Mouse (Mus musculus): ENCODE data around the gene Uncx. TPM values are rescaled to one million over a fixed set of nuclear protein-coding genes. Genes with fewer than 3 reads are reported as not detected.

Gene Uncx
- polyA plus RNA-seq, 1 experiment from 2014 or later: not detected

GRCm38 (mm10) chr5:139505073-139505606 lies 38.2 kb upstream of the Uncx start:
- no peak overlapping the region for H3K4me3 ChIP-seq (ENCODE audit: low read depth, low read length)
- TF ChIP-seq CTCF (IDR thresholded peaks at IDR 0.05; ENCODE audit: low read depth): peak; percentile 85
- TF ChIP-seq EP300 (IDR thresholded peaks at IDR 0.05; ENCODE audit: low read depth): no peak

GRCm38 (mm10) chr5:139506207-139506606 lies 37.1 kb upstream of the Uncx start:
- Histone ChIP-seq H3K27ac (ENCODE audit: low read depth) (no peak overlapping the region), H3K4me3 (ENCODE audit: low read depth, low read length) (no peak overlapping the region), H3K27me3 (ENCODE audit: insufficient read depth, low read length) (peaks cover 11% of the 10 kb centered on the region; the same call in 1 of the 2 replicates), H3K36me3 (replicated peaks; ENCODE audit: insufficient read depth, low read length) (no peaks in the 10 kb centered on the region), H3K9ac (replicated peaks) (no peak overlapping the region), H3K4me1 (ENCODE audit: insufficient read depth) (no peaks in the 10 kb centered on the region), H3K9me3 (ENCODE audit: low read length) (no peaks in the 10 kb centered on the region), H3K4me2 (ENCODE audit: low read depth, low read length) (no peak overlapping the region)
- no peak for ATAC-seq
- 8% methylated on average over 5 of the region's 5 CpGs for WGBS (ENCODE audit: insufficient replicate concordance)
- TF ChIP-seq EP300 (IDR thresholded peaks at IDR 0.05; ENCODE audit: low read depth) (no peak), CTCF (IDR thresholded peaks at IDR 0.05; ENCODE audit: low read depth) (no peak)
- DNase-seq: no peak

More at GRCm38 (mm10) chr5:139505073-139505606, 38.2 kb upstream of the Uncx start:
- Histone ChIP-seq H3K36me3 (replicated peaks; ENCODE audit: insufficient read depth, low read length) (no peaks in the 10 kb centered on the region), H3K27me3 (ENCODE audit: insufficient read depth, low read length) (peaks cover 5% of the 10 kb centered on the region; the same call in 1 of the 2 replicates), H3K27ac (ENCODE audit: low read depth) (no peak overlapping the region), H3K4me2 (ENCODE audit: low read depth, low read length) (no peak overlapping the region), H3K4me1 (ENCODE audit: insufficient read depth) (no peaks in the 10 kb centered on the region), H3K9me3 (ENCODE audit: low read length) (no peaks in the 10 kb centered on the region), H3K9ac (replicated peaks) (no peak overlapping the region)
- DNase-seq: peak; percentile 85
- ATAC-seq: peak; percentile 47; the same call in 1 of the 2 replicates
- 3% methylated on average over 12 of the region's 14 CpGs for WGBS (ENCODE audit: insufficient replicate concordance)

- Histone ChIP-seq H3K27ac (ENCODE audit: low read depth) (no peak overlapping the region), H3K4me1 (ENCODE audit: insufficient read depth) (no peaks in the 10 kb centered on the region), H3K4me2 (ENCODE audit: low read depth, low read length) (no peak overlapping the region), H3K4me3 (ENCODE audit: low read depth, low read length) (no peak overlapping the region), H3K9ac (replicated peaks) (no peak overlapping the region), H3K9me3 (ENCODE audit: low read length) (0 out of 2 replicates have a peak, but pooled peaks cover 2% of the 10 kb centered on the region), H3K27me3 (ENCODE audit: insufficient read depth, low read length) (peaks cover 10% of the 10 kb centered on the region; the same call in 1 of the 2 replicates), H3K36me3 (replicated peaks; ENCODE audit: insufficient read depth, low read length) (no peaks in the 10 kb centered on the region)
- ATAC-seq: no peak
- WGBS (ENCODE audit: insufficient replicate concordance): 20% methylated on average over 17 of the region's 17 CpGs
- DNase-seq: no peak
- TF ChIP-seq CTCF (IDR thresholded peaks at IDR 0.05; ENCODE audit: low read depth) (0 out of 2 replicates have a peak, but pooled peaks have one; percentile 19), EP300 (IDR thresholded peaks at IDR 0.05; ENCODE audit: low read depth) (no peak)
These were observed 32.5 kb upstream of the Uncx start for GRCm38 (mm10) chr5:139510682-139511366.

GRCm38 (mm10) chr5:139512201-139512600 lies 31.1 kb upstream of the Uncx start:
- DNase-seq: no peak
- no peak for ATAC-seq
- H3K9me3 ChIP-seq (ENCODE audit: low read length): 0 out of 2 replicates have a peak, but pooled peaks cover 2% of the 10 kb centered on the region
- TF ChIP-seq CTCF (IDR thresholded peaks at IDR 0.05; ENCODE audit: low read depth) (no peak), EP300 (IDR thresholded peaks at IDR 0.05; ENCODE audit: low read depth) (no peak)
- no peak overlapping the region for H3K4me2 ChIP-seq (ENCODE audit: low read depth, low read length)
- peaks cover 14% of the 10 kb centered on the region; the same call in 1 of the 2 replicates for H3K27me3 ChIP-seq (ENCODE audit: insufficient read depth, low read length)
- 84% methylated on average over 4 of the region's 4 CpGs for WGBS (ENCODE audit: insufficient replicate concordance)
- H3K36me3 ChIP-seq (replicated peaks; ENCODE audit: insufficient read depth, low read length): no peaks in the 10 kb centered on the region
- H3K27ac ChIP-seq (ENCODE audit: low read depth): no peak overlapping the region
- H3K4me1 ChIP-seq (ENCODE audit: insufficient read depth): no peaks in the 10 kb centered on the region
- H3K4me3 ChIP-seq (ENCODE audit: low read depth, low read length): no peak overlapping the region
- no peak overlapping the region for H3K9ac ChIP-seq (replicated peaks)

DNA sequence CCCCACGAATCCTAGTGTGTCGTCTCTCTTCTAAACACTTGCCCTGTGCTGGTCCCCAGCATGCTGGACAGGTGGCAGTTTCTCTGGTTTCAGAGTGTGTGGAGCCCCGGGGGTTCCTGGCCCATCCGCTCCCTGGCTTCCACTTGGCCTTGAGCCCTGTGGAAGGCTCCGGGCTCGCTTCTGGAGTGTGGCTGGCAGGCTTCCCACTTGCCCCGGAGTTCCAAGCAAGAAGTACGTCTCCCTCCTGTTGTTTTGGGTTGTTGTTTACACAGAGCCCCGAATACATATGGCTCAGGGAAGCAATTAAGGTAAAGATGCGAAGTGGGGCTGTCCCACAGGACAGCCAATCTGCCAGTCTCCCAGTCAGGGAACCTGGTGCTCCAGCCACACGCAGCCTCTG lies 27.0 kb upstream of the Uncx start:
- H3K9me3 ChIP-seq (ENCODE audit: low read length): 0 out of 2 replicates have a peak, but pooled peaks cover 2% of the 10 kb centered on the region
- H3K4me3 ChIP-seq (ENCODE audit: low read depth, low read length): no peak overlapping the region
- DNase-seq (no peak), ATAC-seq (no peak)
- H3K27ac ChIP-seq (ENCODE audit: low read depth): no peak overlapping the region
- no peak overlapping the region for H3K9ac ChIP-seq (replicated peaks)
- TF ChIP-seq EP300 (IDR thresholded peaks at IDR 0.05; ENCODE audit: low read depth): no peak
- no peak for TF ChIP-seq CTCF (IDR thresholded peaks at IDR 0.05; ENCODE audit: low read depth)
- H3K4me2 ChIP-seq (ENCODE audit: low read depth, low read length): no peak overlapping the region
- WGBS (ENCODE audit: insufficient replicate concordance): 37% methylated on average over 11 of the region's 11 CpGs
- H3K27me3 ChIP-seq (ENCODE audit: insufficient read depth, low read length): peaks cover 8% of the 10 kb centered on the region; the same call in 1 of the 2 replicates
- no peaks in the 10 kb centered on the region for H3K4me1 ChIP-seq (ENCODE audit: insufficient read depth)
- H3K36me3 ChIP-seq (replicated peaks; ENCODE audit: insufficient read depth, low read length): no peaks in the 10 kb centered on the region

DNA sequence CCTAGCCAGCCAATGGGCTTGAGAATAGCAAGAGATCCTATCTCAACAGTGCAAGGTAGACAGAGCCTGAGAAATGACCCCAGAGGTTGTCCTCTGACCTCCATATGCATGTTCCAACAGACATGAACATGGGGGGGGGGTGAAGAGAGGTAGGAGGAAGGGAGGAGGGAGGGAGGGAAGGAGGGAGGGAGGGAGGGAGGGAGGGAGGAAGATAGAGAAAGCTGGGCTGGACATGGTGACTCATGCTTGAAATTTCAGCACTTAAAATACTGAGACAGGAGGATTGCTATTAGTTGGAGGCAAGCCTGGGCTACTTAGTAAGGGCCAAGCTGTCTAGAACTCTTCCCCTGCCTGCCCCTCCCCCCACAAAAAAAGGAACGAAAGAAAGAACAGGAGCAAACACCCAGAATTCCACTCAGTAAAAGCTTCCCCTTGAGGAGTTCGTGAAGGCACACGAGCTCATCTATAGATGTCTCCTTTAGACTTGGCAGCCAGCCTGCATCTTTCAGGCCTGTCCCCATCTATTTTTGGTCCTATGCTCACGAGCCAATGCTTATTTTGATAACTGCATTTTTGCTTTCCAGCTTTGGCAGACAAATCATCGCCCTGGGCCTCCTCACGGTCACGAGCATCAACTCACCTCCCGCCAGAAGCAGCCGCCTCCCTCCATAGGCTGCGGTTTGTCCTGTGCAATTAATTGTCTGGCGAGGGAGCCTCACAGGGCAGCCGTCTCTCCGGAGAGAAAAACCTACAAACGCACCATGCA lies 23.0 kb upstream of the Uncx start:
- DNase-seq (no peak), ATAC-seq (no peak)
- Histone ChIP-seq H3K27ac (ENCODE audit: low read depth) (no peak overlapping the region), H3K36me3 (replicated peaks; ENCODE audit: insufficient read depth, low read length) (no peaks in the 10 kb centered on the region), H3K27me3 (ENCODE audit: insufficient read depth, low read length) (peaks cover 6% of the 10 kb centered on the region; the same call in 1 of the 2 replicates), H3K4me1 (ENCODE audit: insufficient read depth) (no peaks in the 10 kb centered on the region), H3K9me3 (ENCODE audit: low read length) (no peaks in the 10 kb centered on the region), H3K4me2 (ENCODE audit: low read depth, low read length) (no peak overlapping the region), H3K4me3 (ENCODE audit: low read depth, low read length) (no peak overlapping the region), H3K9ac (replicated peaks) (no peak overlapping the region)
- WGBS (ENCODE audit: insufficient replicate concordance): 56% methylated on average over 14 of the region's 14 CpGs
- TF ChIP-seq CTCF (IDR thresholded peaks at IDR 0.05; ENCODE audit: low read depth): no peak
- TF ChIP-seq EP300 (IDR thresholded peaks at IDR 0.05; ENCODE audit: low read depth): no peak

All from liver, postnatal 0 days (tissue).